Mouse (Mus musculus): ENCODE data around the gene Cd96. TPM values are rescaled to one million over a fixed set of nuclear protein-coding genes. Genes with fewer than 3 reads are reported as not detected.

The Cd96 gene
- polyA plus RNA-seq, 2 experiments: 0.41 to 0.50 TPM

GRCm38 (mm10) chr16:46008036-46008605 is 111.9 kb downstream of the Cd96 start:
- H3K36me3 ChIP-seq (ENCODE audit: control insufficient read depth, insufficient read depth, low read length): no peaks in the 10 kb centered on the region
- H3K4me2 ChIP-seq (replicated peaks; ENCODE audit: low read depth, low read length, severe bottlenecking): peak overlapping the region; percentile 94; the same call in 1 of the 2 replicates
- 77% methylated on average over 5 of the region's 5 CpGs for WGBS
- ATAC-seq (ENCODE audit: low FRiP score, low read depth) (no peak), DNase-seq (ENCODE audit: low spot score) (no peak)
- no peak overlapping the region for H3K4me3 ChIP-seq (replicated peaks; ENCODE audit: low read length)
- no peaks in the 10 kb centered on the region for H3K9me3 ChIP-seq (ENCODE audit: control insufficient read depth, low read length)
- H3K27ac ChIP-seq (replicated peaks; ENCODE audit: low read depth, low read length): no peak overlapping the region
- no peak overlapping the region for H3K9ac ChIP-seq (ENCODE audit: low read depth, low read length, severe bottlenecking)
- H3K4me1 ChIP-seq (ENCODE audit: control insufficient read depth, insufficient read depth, low read length): peaks cover 11% of the 10 kb centered on the region; the same call in 1 of the 2 replicates
- no peaks in the 10 kb centered on the region for H3K27me3 ChIP-seq (ENCODE audit: control insufficient read depth, insufficient read depth, low read length)
- TF ChIP-seq POLR2A (IDR thresholded peaks at IDR 0.05; ENCODE audit: borderline replicate concordance, extremely low read depth, insufficient read depth, insufficient read length): no peak

GRCm38 (mm10) chr16:46006261-46006660 is 113.8 kb downstream of the Cd96 start:
- no peak for DNase-seq (ENCODE audit: low spot score)
- no peak overlapping the region for H3K4me3 ChIP-seq (replicated peaks; ENCODE audit: low read length)
- H3K27ac ChIP-seq (replicated peaks; ENCODE audit: low read depth, low read length): no peak overlapping the region
- H3K4me1 ChIP-seq (ENCODE audit: control insufficient read depth, insufficient read depth, low read length): peaks cover 11% of the 10 kb centered on the region; the same call in 1 of the 2 replicates
- TF ChIP-seq POLR2A (IDR thresholded peaks at IDR 0.05; ENCODE audit: borderline replicate concordance, extremely low read depth, insufficient read depth, insufficient read length): no peak
- H3K4me2 ChIP-seq (replicated peaks; ENCODE audit: low read depth, low read length, severe bottlenecking): no peak overlapping the region
- H3K27me3 ChIP-seq (ENCODE audit: control insufficient read depth, insufficient read depth, low read length): no peaks in the 10 kb centered on the region
- H3K9me3 ChIP-seq (ENCODE audit: control insufficient read depth, low read length): no peaks in the 10 kb centered on the region
- no peak overlapping the region for H3K9ac ChIP-seq (ENCODE audit: low read depth, low read length, severe bottlenecking)
- ATAC-seq (ENCODE audit: low FRiP score, low read depth): no peak
- H3K36me3 ChIP-seq (ENCODE audit: control insufficient read depth, insufficient read depth, low read length): no peaks in the 10 kb centered on the region
- WGBS: 79% methylated on average over 10 of the region's 10 CpGs

- no peaks in the 10 kb centered on the region for H3K27me3 ChIP-seq (ENCODE audit: control insufficient read depth, insufficient read depth, low read length)
- no peaks in the 10 kb centered on the region for H3K4me1 ChIP-seq (ENCODE audit: control insufficient read depth, insufficient read depth, low read length)
- no peak overlapping the region for H3K9ac ChIP-seq (ENCODE audit: low read depth, low read length, severe bottlenecking)
- no peak overlapping the region for H3K4me3 ChIP-seq (replicated peaks; ENCODE audit: low read length)
- H3K4me2 ChIP-seq (replicated peaks; ENCODE audit: low read depth, low read length, severe bottlenecking): no peak overlapping the region
- DNase-seq (ENCODE audit: low spot score) (no peak), ATAC-seq (ENCODE audit: low FRiP score, low read depth) (no peak)
- no peaks in the 10 kb centered on the region for H3K9me3 ChIP-seq (ENCODE audit: control insufficient read depth, low read length)
- no peak for TF ChIP-seq POLR2A (IDR thresholded peaks at IDR 0.05; ENCODE audit: borderline replicate concordance, extremely low read depth, insufficient read depth, insufficient read length)
- H3K27ac ChIP-seq (replicated peaks; ENCODE audit: low read depth, low read length): no peak overlapping the region
- H3K36me3 ChIP-seq (ENCODE audit: control insufficient read depth, insufficient read depth, low read length): no peaks in the 10 kb centered on the region
- WGBS: 77% methylated on average over 10 of the region's 10 CpGs
These were observed 118.4 kb downstream of the Cd96 start for GRCm38 (mm10) chr16:46001550-46002166.

GRCm38 (mm10) chr16:46000976-46001375 is 119.1 kb downstream of the Cd96 start:
- Histone ChIP-seq H3K36me3 (ENCODE audit: control insufficient read depth, insufficient read depth, low read length) (no peaks in the 10 kb centered on the region), H3K4me3 (replicated peaks; ENCODE audit: low read length) (no peak overlapping the region), H3K27me3 (ENCODE audit: control insufficient read depth, insufficient read depth, low read length) (no peaks in the 10 kb centered on the region), H3K9me3 (ENCODE audit: control insufficient read depth, low read length) (no peaks in the 10 kb centered on the region), H3K27ac (replicated peaks; ENCODE audit: low read depth, low read length) (no peak overlapping the region), H3K4me2 (replicated peaks; ENCODE audit: low read depth, low read length, severe bottlenecking) (no peak overlapping the region), H3K9ac (ENCODE audit: low read depth, low read length, severe bottlenecking) (no peak overlapping the region), H3K4me1 (ENCODE audit: control insufficient read depth, insufficient read depth, low read length) (no peaks in the 10 kb centered on the region)
- DNase-seq (ENCODE audit: low spot score) (no peak), ATAC-seq (ENCODE audit: low FRiP score, low read depth) (no peak)
- TF ChIP-seq POLR2A (IDR thresholded peaks at IDR 0.05; ENCODE audit: borderline replicate concordance, extremely low read depth, insufficient read depth, insufficient read length): no peak
- WGBS: 51% methylated on average over 3 of the region's 3 CpGs

- H3K4me1 ChIP-seq (ENCODE audit: control insufficient read depth, insufficient read depth, low read length): no peaks in the 10 kb centered on the region
- no peak for DNase-seq (ENCODE audit: low spot score)
- H3K27ac ChIP-seq (replicated peaks; ENCODE audit: low read depth, low read length): no peak overlapping the region
- no peak for ATAC-seq (ENCODE audit: low FRiP score, low read depth)
- 70% methylated on average over 10 of the region's 10 CpGs for WGBS
- no peak overlapping the region for H3K4me2 ChIP-seq (replicated peaks; ENCODE audit: low read depth, low read length, severe bottlenecking)
- no peaks in the 10 kb centered on the region for H3K36me3 ChIP-seq (ENCODE audit: control insufficient read depth, insufficient read depth, low read length)
- H3K4me3 ChIP-seq (replicated peaks; ENCODE audit: low read length): no peak overlapping the region
- TF ChIP-seq POLR2A (IDR thresholded peaks at IDR 0.05; ENCODE audit: borderline replicate concordance, extremely low read depth, insufficient read depth, insufficient read length): no peak
- no peak overlapping the region for H3K9ac ChIP-seq (ENCODE audit: low read depth, low read length, severe bottlenecking)
- no peaks in the 10 kb centered on the region for H3K27me3 ChIP-seq (ENCODE audit: control insufficient read depth, insufficient read depth, low read length)
- H3K9me3 ChIP-seq (ENCODE audit: control insufficient read depth, low read length): no peaks in the 10 kb centered on the region
These were observed 120.5 kb downstream of the Cd96 start for GRCm38 (mm10) chr16:45999374-46000191.
